Mouse (Mus musculus): ENCODE results near the gene Hipk2.
A peak's percentile ranks its signal among the peaks of the same experiment; 100 is the strongest.
"Not testable (repeated sequence)": the region's sequence is repeated elsewhere in the genome, so short reads cannot be mapped to it uniquely, and the experiment has no call there.

Hipk2 gene

DNA sequence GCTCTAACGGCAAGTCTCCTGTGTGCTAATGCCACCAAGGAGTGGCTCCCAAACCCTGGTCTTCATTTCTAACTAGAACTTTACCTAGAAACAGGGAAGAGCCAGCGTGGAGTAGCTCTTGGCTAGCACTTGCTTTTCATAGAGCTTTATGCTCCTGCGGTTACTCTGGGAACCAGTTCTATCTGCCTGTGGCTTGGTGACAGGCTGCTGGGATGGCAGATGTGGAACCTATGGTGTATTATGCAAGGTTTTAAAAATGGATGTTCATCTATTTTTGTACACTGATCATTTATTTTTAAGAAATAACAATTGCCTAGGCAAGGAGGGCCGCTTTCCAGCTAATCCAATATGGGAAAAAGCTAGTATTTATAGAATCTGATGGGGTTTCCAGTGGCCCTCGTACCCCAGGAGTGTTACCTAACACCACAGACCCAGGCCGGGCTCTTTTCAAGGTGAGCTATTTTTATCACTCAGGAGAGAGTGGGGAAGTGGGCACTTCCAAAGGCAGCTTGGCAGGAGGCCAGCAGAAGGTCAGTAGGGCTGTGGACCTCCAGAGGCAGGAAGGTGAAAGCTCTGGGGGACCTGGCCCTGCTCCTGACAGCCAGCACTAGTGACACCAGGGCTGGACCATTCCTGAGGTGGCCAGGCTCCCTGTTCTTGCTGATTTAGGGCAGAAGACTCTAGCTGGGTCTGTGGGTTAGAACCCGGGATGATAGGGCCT lies 171.5 kb downstream of the Hipk2 start:
- DNase-seq (ENCODE audit: extremely low spot score, low spot score), result no peak

GRCm38 (mm10) chr6:38703526-38703925 lies 172.4 kb downstream of the Hipk2 start:
- DNase-seq (ENCODE audit: extremely low spot score, low spot score), result no peak

GRCm38 (mm10) chr6:38702810-38703399 lies 173.1 kb downstream of the Hipk2 start:
- DNase-seq (ENCODE audit: extremely low spot score, low spot score), result no peak

- DNase-seq (ENCODE audit: extremely low spot score, low spot score), result no peak
Observed at GRCm38 (mm10) chr6:38701421-38701820, 174.5 kb downstream of the Hipk2 start.

GRCm38 (mm10) chr6:38698233-38698889 lies 177.6 kb downstream of the Hipk2 start:
- no peak for DNase-seq (ENCODE audit: extremely low spot score, low spot score)

- DNase-seq (ENCODE audit: extremely low spot score, low spot score), result no peak
Observed at GRCm38 (mm10) chr6:38696570-38696969, 179.4 kb downstream of the Hipk2 start.

GRCm38 (mm10) chr6:38695380-38696054 lies 180.4 kb downstream of the Hipk2 start:
- DNase-seq (ENCODE audit: extremely low spot score, low spot score), result peak; percentile 80

DNA sequence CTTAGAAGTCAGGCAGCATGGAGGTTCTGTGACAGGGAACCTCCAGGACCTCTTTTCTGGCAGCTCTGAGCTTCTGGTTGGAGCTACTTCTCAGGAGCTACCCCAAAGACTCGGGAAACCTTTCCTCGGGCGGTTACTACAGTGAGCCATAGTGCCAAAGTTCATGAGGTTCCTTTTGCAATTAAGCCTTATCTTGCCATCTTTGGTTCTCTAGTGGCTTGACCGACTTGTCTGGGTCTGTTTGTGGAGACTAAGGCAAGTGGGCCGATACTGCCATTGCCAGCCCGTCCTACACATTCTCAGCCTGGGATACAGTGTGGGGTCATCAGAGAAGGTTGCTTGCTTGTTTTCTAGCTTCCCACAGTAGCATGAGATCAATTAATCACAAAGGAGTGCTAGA lies 183.4 kb downstream of the Hipk2 start:
- DNase-seq (ENCODE audit: extremely low spot score, low spot score), result no peak

GRCm38 (mm10) chr6:38691052-38691451 lies 184.9 kb downstream of the Hipk2 start:
- no peak for DNase-seq (ENCODE audit: extremely low spot score, low spot score)

DNA sequence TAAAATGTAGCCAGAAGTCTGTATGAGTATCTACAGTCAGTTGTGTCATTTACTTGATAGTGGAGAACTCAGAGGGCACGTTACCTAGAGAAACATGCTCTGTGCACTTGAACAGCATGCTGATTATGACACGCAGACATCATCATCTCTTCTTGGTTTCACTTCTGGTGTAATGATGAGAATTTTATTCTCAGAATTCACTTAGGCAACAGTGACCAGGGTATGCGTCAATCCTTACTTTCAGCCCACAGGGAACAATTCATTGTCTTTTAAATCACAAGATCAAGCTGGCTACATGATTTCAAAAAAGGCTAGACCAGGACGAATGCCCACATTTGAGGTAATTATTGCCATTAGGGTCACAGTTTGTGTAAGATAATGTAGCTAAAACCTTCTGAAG lies 185.3 kb downstream of the Hipk2 start:
- no peak for DNase-seq (ENCODE audit: extremely low spot score, low spot score)

DNA sequence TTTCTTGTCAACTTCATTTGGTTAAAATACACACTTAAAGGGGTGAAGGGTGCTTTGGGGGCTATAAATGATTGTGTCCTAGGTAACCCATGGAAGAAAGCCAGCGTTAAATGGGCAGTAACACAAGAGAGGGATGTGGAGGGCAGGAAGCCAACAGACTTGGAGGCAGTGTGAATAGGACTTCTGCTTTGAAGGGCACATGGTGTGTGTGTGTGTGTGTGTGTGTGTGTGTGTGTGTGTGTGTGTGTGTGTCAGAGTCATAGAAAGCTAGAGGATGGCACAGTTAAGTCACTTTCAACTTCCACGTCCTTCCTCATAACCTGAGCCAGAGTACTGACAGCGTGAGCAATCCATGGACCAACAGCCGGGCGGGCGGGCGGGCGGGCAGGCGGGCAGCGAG lies 187.1 kb downstream of the Hipk2 start:
- DNase-seq (ENCODE audit: extremely low spot score, low spot score), result no peak

DNA sequence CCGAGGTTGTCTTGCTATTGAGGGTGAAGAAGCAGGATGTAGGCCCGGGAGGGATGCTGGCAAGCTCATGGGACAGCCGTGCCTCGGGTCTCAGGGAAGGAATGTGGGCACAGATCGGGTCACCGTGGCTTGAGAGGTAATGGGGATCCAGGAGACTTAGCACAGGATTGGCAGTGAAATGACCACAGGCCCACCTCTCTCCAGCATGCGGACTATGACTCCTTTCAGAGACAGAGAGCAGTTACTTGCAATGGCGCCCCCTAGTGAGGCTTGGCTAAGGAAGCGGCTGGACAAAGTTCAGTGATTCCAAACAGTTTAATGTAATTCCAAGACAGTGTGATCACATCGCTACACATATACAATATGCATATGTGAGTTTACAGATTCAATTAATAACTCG lies 188.7 kb downstream of the Hipk2 start:
- DNase-seq (ENCODE audit: extremely low spot score, low spot score), result no peak

DNA sequence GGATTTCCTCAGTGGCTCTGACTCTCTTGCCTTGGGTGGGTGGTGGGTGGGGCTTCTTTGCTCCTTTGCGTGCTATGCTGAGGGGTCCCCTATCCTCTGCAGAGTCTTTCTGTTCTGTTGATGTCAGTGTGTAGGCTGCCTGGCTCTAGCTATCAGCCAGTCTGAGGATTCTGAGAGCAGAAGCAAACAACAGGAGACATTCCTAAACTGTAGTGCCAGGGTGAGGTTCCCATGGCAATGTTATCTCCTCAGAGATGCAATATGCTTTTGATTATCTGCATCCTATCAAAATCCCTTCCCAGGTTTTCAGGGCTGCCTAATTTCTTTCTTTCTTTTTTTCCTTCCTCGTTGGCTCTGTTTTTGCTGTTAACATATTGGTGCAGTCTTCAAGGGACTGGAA lies 193.4 kb downstream of the Hipk2 start:
- DNase-seq (ENCODE audit: extremely low spot score, low spot score), result no peak

- DNase-seq (ENCODE audit: extremely low spot score, low spot score), result no peak
Observed at GRCm38 (mm10) chr6:38677629-38678028, 198.3 kb downstream of the Hipk2 start.

DNA sequence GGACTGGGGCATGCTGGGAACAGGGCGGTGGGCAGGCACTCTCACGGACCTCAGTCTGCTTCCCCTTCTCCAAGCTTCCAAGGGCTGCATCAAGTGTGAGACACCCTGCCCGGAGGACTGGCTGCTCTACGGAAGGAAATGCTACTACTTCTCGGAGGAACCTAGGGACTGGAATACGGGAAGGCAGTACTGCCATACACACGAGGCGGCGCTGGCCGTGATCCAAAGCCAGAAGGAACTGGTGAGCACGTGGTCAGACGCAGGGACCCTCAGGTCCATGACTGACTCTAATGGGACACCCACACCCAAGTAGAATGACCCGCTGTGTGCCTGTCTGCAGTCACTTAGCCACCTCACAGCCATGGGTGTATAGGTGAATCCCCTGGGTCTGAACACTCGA lies 199.2 kb downstream of the Hipk2 start:
- DNase-seq (ENCODE audit: extremely low spot score, low spot score), result no peak

DNA sequence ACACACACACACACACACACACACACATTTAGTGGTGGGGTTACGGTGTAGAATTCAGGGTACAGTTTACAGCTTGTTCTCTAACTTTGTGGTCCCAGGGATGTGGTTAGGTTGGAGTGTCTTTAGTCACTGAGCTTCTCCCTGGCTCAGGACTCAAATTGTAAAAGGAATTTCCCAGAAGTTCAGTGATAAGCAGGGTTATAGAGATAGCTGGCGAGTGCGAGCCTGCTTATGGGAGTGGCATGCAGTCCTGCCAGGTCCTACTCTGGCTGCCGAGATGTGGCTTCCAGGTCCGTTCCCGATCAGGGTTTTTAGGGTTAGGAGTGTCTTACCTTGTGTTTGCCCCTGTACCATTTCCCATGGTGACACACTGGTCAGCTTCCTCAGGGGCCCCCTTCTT lies 199.7 kb downstream of the Hipk2 start:
- DNase-seq (ENCODE audit: extremely low spot score, low spot score), result no peak

- no peak for DNase-seq (ENCODE audit: extremely low spot score, low spot score)
Observed at GRCm38 (mm10) chr6:38672011-38672410, 204.0 kb downstream of the Hipk2 start.

- DNase-seq (ENCODE audit: extremely low spot score, low spot score), result no peak
Observed at GRCm38 (mm10) chr6:38671270-38671669, 204.7 kb downstream of the Hipk2 start.

DNA sequence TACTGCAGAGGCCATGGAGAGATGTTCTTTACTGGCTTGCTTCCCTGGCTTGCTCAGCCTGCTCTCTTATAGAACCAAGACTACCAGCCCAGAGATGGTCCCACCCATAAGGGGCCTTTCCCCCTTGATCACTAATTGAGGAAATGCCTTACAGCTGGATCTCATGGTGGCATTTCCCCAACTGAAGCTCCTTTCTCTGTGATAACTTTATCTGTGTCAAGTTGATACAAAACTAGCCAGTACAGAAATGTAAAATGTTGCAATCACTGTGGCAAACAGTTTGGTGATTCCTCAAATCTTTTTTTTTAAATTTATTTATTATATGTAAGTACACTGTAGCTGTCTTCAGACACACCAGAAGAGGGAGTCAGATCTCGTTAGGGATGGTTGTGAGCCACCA lies 205.5 kb downstream of the Hipk2 start:
- not testable (repeated sequence) for DNase-seq (ENCODE audit: extremely low spot score, low spot score)

DNA sequence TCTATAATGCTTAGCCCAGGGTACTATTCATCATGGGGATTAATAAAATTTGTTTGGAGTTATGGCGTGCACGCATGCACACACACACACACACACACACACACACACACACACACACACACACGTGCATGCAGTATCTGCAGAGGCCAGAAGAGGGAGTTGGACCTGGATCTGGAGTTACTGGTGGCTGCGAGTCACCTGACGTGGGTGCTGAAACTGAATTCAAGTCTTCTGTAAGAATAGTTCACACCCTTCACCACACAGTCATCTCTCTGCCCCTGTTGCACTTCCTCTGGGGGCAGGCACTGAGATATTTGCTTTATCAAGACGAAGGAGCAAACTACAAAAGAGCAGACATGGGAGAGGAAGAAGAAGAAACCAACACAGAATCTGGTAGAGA lies 206.4 kb downstream of the Hipk2 start:
- no peak for DNase-seq (ENCODE audit: extremely low spot score, low spot score)

- peak; percentile 59 for DNase-seq (ENCODE audit: extremely low spot score, low spot score)
Observed at GRCm38 (mm10) chr6:38662714-38663615, 213.0 kb downstream of the Hipk2 start, which contains the start of gene Clec2l. Gene Clec2l, plus strand, starts transcription at chr6:38663069.
